Mouse (Mus musculus) hindbrain, embryonic 14.5 days (tissue): Measurements from ENCODE around the gene Robo2. TPM values are rescaled to one million over a fixed set of nuclear protein-coding genes. Genes with fewer than 3 reads are reported as not detected.

ENCODE experiments used
- ATAC-seq: fragments of 200-750 bp; cut with Nextera tagmentation; 2 replicates; pipeline ENCODE4 v1.8.0; 2017; ENCODE audit warnings: moderate number of reproducible peaks, mild to moderate bottlenecking, moderate TSS enrichment, moderate library complexity; ENCODE audit not compliant: low FRiP score
- DNase-seq: peaks from one replicate; pipeline ENCODE4 v3.0.0-alpha.2; 2015; ENCODE audit warnings: low spot score
- H3K27ac ChIP-seq: fragments of 300-500 bp; sonication (generic); 2 replicates; pipeline ENCODE4 v1.5.1; 2014; ENCODE audit warnings: mild to moderate bottlenecking, moderate library complexity
- H3K27me3 ChIP-seq: fragments of 300-500 bp; sonication (generic); 2 replicates; pipeline ENCODE4 v1.6.1; 2014; ENCODE audit warnings: mild to moderate bottlenecking, low read length, mixed read lengths; ENCODE audit not compliant: control insufficient read depth, insufficient read depth
- H3K36me3 ChIP-seq: fragments of 300-500 bp; sonication (generic); replicated peaks from 2 replicates; pipeline ENCODE4 v1.6.1; 2014; ENCODE audit not compliant: control insufficient read depth, insufficient read depth
- H3K4me1 ChIP-seq: fragments of 300-500 bp; sonication (generic); replicated peaks from 2 replicates; pipeline ENCODE4 v1.6.1; 2014; ENCODE audit warnings: antibody characterized with exemption, low read length, mixed read lengths; ENCODE audit not compliant: control insufficient read depth, insufficient read depth
- H3K4me2 ChIP-seq: fragments of 300-500 bp; sonication (generic); replicated peaks from 2 replicates; pipeline ENCODE4 v1.6.1; 2014; ENCODE audit warnings: mild to moderate bottlenecking, moderate library complexity
- H3K4me3 ChIP-seq: fragments of 300-500 bp; sonication (generic); replicated peaks from 2 replicates; pipeline ENCODE4 v1.5.1; 2014; ENCODE audit warnings: mild to moderate bottlenecking, low read length
- H3K9ac ChIP-seq: fragments of 300-500 bp; sonication (generic); 2 replicates; pipeline ENCODE4 v1.6.1; 2014
- H3K9me3 ChIP-seq: fragments of 300-500 bp; sonication (generic); 2 replicates; pipeline ENCODE4 v1.6.1; 2016; ENCODE audit warnings: low read length; ENCODE audit not compliant: control insufficient read depth
- WGBS: fragments of 180-500 bp; shearing (Covaris S2); extraction: QIAGEN DNeasy Blood & Tissue Kit; methylation state at CpG from one replicate; pipeline ENCODE4 v1.1.7; 2014; 5-methylcytosine and 5-hydroxymethylcytosine counted together
- polyA plus RNA-seq: library from polyadenylated mRNA; unstranded; fragments of >200 nt; fragmentation: Nextera tagmentation; extraction: Ambion mirVana; gene quantifications from 2 replicates; pipeline ENCODE4 v1.2.1, GENCODE M21; 2014

Gene Robo2
- polyA plus RNA-seq, 1 experiment from 2014 or later = 121 TPM

DNA sequence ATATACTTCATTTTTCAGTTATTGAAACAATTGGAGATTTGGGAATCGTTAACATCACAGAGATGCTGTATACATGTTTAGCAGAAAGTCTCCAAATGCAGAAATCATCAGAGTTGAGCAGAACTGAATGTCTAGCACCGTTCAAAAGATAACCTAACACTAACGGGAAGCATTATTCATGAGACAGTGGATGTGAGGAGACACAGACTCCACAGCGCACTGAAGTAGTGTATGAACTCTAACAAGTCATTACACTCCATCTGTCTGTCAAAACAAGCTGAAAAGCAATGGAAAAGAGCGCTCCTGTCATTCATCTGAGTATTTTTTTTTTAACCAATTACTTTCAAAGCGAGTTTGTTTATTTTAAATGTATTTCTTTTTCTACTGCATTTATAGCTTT is 129.1 kb downstream of the Robo2 start:
- Histone ChIP-seq H3K9ac (no peak overlapping the region), H3K4me3 (no peak overlapping the region), H3K27ac (no peak overlapping the region), H3K27me3 (no peaks in the 10 kb centered on the region), H3K9me3 (no peaks in the 10 kb centered on the region), H3K4me2 (no peak overlapping the region), H3K36me3 (no peaks in the 10 kb centered on the region), H3K4me1 (no peaks in the 10 kb centered on the region)
- no peak for ATAC-seq
- no peak for DNase-seq
- 69% methylated on average over 6 of the region's 6 CpGs for WGBS

DNA sequence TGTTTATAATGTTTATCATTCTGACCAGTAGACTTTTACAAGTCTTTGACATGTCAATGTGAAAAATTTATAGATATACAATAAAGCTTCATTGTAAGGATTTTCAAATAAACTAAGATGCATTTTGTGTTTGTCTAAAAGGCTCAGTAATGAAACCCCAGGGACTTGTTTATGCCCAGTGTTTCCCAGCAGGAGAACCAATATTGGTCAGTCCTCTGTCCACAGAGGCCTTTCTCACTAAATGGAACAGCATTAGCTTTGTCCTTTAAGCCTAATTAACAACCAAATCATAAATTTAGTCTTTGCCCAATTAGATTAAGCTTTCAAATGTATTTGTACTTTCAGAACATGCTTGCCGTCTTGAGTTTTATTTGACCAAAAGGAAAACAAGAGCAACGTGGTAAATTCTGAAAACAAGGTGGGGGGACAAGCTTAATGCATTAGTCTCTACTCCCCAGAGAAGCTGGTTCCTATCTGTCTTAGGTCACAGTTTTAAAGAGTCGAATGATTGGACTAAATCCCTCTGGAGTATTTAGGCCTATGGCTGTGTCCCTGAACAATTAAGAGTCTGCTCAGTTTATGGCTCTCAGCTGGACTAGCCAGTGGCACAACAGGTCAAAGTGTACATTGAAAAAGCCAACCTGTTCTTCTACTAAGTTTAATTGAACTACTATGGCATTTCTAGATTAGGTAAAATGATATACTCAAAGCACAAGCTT is 134.6 kb downstream of the Robo2 start:
- 59% methylated on average over 3 of the region's 3 CpGs for WGBS
- Histone ChIP-seq H3K4me1 (no peaks in the 10 kb centered on the region), H3K4me3 (no peak overlapping the region), H3K4me2 (no peak overlapping the region), H3K27ac (no peak overlapping the region), H3K36me3 (no peaks in the 10 kb centered on the region), H3K9ac (no peak overlapping the region), H3K9me3 (no peaks in the 10 kb centered on the region), H3K27me3 (no peaks in the 10 kb centered on the region)
- DNase-seq = no peak
- no peak for ATAC-seq

DNA sequence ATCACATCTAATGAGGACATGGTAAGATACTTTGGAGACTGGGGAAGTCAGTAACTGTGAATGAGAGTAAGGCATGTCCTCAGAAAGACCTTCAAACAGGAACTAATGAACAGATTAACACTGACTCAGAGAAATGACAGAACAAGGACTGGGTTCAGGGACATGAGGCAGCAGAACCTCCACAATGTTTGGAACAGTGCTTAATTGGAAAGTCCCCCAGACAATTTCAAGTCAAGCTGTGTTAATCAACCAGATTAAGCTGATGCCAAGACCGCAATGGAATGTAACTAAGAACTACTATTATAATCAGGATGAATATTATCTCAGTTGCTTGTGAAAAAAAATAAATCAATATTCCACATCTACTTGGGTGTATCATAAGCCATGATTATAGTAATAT is 137.0 kb downstream of the Robo2 start:
- Histone ChIP-seq H3K4me1 (no peaks in the 10 kb centered on the region), H3K27ac (no peak overlapping the region), H3K9ac (no peak overlapping the region), H3K4me3 (no peak overlapping the region), H3K27me3 (no peaks in the 10 kb centered on the region), H3K36me3 (no peaks in the 10 kb centered on the region), H3K9me3 (no peaks in the 10 kb centered on the region), H3K4me2 (no peak overlapping the region)
- 80% methylated on average over 1 of the region's 1 CpGs for WGBS
- ATAC-seq = no peak
- DNase-seq = no peak

DNA sequence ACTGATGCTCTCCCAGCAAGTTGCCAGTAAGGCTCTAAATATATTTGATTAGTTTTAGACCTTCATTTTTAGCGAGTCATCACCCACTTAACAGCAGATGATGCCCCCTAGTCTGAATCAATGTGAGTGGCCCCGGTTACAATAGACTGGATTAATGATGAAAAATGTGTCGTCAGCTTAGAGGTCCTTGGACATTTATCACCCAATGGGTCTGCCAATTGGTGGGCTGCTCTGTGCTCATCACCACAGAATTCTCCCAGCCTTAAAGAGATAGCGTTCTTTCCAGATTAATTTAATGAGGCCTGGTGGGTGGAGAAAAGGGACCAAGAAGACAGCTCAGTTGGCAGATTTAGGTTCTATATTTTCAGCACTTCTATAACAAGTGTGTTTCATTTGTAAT is 138.6 kb downstream of the Robo2 start:
- Histone ChIP-seq H3K4me3 (no peak overlapping the region), H3K4me1 (no peaks in the 10 kb centered on the region), H3K27me3 (no peaks in the 10 kb centered on the region), H3K4me2 (no peak overlapping the region), H3K9me3 (no peaks in the 10 kb centered on the region), H3K27ac (no peak overlapping the region), H3K9ac (no peak overlapping the region), H3K36me3 (no peaks in the 10 kb centered on the region)
- DNase-seq = no peak
- no peak for ATAC-seq
- WGBS = 49% methylated on average over 4 of the region's 4 CpGs

DNA sequence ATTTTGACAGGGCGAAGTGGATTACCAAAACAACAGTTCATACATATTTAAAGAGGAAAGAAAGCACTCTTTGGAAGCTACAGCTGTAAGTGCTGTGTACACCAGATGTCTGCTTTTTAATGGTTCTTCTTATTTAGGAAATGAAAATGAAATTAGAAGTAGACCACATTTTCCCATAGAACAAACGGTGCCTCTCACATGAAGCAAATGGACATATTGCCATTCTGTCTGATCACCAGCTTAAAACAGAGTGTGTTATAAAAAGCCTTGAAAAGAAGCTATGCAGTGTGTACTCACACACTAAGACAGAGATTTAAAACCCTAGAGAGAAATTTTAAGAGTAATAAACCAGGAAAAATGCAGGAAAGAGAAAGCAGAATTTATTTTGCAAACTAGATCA is 153.4 kb downstream of the Robo2 start:
- no peak for ATAC-seq
- Histone ChIP-seq H3K27ac (no peak overlapping the region), H3K9ac (no peak overlapping the region), H3K4me2 (no peak overlapping the region), H3K9me3 (no peaks in the 10 kb centered on the region), H3K36me3 (no peaks in the 10 kb centered on the region), H3K4me1 (no peaks in the 10 kb centered on the region), H3K4me3 (no peak overlapping the region), H3K27me3 (no peaks in the 10 kb centered on the region)
- DNase-seq = no peak
- 78% methylated on average over 2 of the region's 2 CpGs for WGBS

DNA sequence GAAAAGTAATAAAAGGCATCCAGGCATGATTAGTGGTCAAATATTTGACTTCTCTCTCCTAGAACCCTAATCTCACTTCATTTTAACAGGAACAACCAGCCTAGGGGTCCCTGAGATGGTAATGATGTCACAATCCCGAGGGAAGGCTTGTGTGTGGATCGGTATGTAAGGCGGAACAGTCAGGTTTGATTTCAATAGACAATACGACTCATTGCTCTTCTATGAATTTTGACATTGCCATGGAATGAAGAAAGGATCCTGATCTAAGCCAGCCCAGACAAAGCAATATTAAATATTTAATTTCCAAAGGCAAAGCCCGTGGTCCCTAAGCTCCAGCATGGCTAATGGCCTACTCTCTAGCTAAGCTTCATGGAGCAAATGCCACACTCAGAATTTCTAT is 167.2 kb downstream of the Robo2 start:
- Histone ChIP-seq H3K4me1 (no peaks in the 10 kb centered on the region), H3K36me3 (no peaks in the 10 kb centered on the region), H3K4me2 (no peak overlapping the region), H3K9me3 (no peaks in the 10 kb centered on the region), H3K9ac (no peak overlapping the region), H3K27ac (no peak overlapping the region), H3K27me3 (no peaks in the 10 kb centered on the region), H3K4me3 (no peak overlapping the region)
- WGBS = 63% methylated on average over 5 of the region's 5 CpGs
- ATAC-seq (no peak), DNase-seq (no peak)

DNA sequence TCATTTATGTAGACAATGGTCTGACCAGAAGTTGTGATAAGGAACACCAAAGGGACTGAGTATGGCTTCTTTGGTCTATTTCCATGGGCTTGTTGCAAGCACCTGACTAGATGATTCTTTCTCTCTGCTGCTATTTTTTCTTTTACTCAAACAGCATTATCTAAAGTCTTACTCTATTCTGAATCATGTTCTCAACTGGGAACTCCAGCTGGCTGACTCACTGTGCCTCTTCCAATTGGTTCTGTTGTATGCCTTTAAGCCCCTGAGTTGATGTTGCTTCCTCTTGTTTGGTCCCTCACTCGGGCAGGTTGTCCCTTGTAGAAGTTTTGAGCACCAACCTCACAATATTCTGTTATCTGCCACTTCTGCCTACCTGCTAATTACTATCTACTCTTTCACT is 170.1 kb downstream of the Robo2 start:
- no peak overlapping the region for H3K9ac ChIP-seq
- no peaks in the 10 kb centered on the region for H3K27me3 ChIP-seq
- H3K36me3 ChIP-seq = no peaks in the 10 kb centered on the region
- H3K27ac ChIP-seq = no peak overlapping the region
- no peaks in the 10 kb centered on the region for H3K9me3 ChIP-seq
- no peaks in the 10 kb centered on the region for H3K4me1 ChIP-seq
- DNase-seq = no peak
- no peak overlapping the region for H3K4me2 ChIP-seq
- ATAC-seq = no peak
- no peak overlapping the region for H3K4me3 ChIP-seq
- 93% methylated on average over 1 of the region's 1 CpGs for WGBS

DNA sequence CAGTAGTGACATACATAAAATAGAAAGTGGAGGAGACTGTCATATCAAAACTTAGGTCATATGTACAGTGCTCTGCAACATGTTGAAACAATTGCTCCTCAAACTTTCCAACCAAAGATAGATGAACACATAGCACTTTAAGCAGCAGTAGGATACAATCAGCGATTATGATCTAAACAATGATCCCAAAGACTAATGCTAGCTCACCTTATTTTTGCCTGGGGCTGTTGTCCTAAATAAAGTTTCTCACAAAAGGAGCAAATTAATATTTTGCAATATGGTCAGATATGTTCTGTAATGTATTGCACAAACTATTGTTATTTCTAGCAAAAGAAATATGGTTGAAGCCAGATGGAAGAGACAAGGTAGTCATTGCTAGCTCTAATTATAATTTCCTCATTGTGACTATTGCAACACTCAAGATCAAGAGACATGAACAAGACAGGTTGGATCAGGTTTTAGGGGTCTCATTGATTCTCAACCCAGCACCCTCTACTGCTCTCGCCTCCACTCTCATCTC is 174.2 kb downstream of the Robo2 start:
- H3K4me3 ChIP-seq = no peak overlapping the region
- no peak overlapping the region for H3K9ac ChIP-seq
- ATAC-seq (no peak), DNase-seq (no peak)
- H3K36me3 ChIP-seq = no peaks in the 10 kb centered on the region
- WGBS = 97% methylated on average over 2 of the region's 2 CpGs
- no peak overlapping the region for H3K27ac ChIP-seq
- H3K27me3 ChIP-seq = no peaks in the 10 kb centered on the region
- no peaks in the 10 kb centered on the region for H3K9me3 ChIP-seq
- no peak overlapping the region for H3K4me2 ChIP-seq
- 0 out of 2 replicates have a peak, but pooled peaks cover 7% of the 10 kb centered on the region for H3K4me1 ChIP-seq

DNA sequence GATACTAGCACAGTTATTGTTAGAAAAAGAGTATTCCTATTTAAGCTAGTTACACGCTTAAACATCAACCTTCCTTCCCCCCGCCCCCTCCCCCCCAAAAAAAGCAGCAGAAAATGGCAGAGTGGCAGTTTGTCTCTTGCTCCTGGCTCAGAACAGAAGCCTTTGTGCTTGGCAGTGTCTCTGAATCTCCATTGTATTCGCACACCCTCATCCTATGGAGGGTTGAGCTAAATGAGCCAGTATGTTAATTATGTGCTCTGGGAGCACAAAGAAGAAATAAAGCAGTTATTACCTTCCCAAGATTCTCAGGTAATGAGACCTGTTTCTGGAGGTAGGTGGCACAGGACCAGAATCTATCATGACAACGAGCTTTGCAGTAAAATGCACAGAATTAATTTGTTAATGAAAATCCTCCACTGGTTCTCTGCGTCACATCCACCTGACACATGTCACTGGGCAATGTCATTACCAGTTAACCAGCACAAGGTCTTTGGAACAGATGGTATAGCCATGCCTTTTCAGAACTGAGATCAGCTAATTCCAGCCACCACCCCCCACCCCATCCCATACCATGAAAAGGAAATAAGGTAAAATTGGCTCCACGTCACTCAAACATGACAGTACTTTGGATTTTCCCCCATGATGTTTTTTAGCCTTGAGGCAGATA is 177.1 kb downstream of the Robo2 start:
- peak; percentile 71; the same call in 1 of the 2 replicates for ATAC-seq
- DNase-seq = no peak
- Histone ChIP-seq H3K4me3 (no peak overlapping the region), H3K9me3 (no peaks in the 10 kb centered on the region), H3K9ac (no peak overlapping the region), H3K4me1 (0 out of 2 replicates have a peak, but pooled peaks cover 7% of the 10 kb centered on the region), H3K27ac (peak overlapping the region; percentile 64), H3K36me3 (no peaks in the 10 kb centered on the region), H3K4me2 (no peak overlapping the region), H3K27me3 (no peaks in the 10 kb centered on the region)
- WGBS = 45% methylated on average over 6 of the region's 6 CpGs
